Mouse (Mus musculus) liver, embryonic 14.5 days (tissue): Measurements from ENCODE around the gene Ccdc177.

ENCODE experiments used
- CTCF ChIP-seq: IDR thresholded peaks from 2 replicates; pipeline ENCODE4 v1.5.1; 2016; ENCODE audit warnings: antibody characterized with exemption, low read depth, control low read depth
- EP300 ChIP-seq: IDR thresholded peaks from 2 replicates; pipeline ENCODE4 v1.6.1; 2016; ENCODE audit warnings: antibody characterized with exemption, low read depth

- no peak for TF ChIP-seq EP300
- TF ChIP-seq CTCF: no peak
Measured at GRCm38 (mm10) chr12:80757751-80758558, 2.5 kb downstream of the Ccdc177 start.
